Mouse (Mus musculus) c-Kit-positive CD71-negative TER-119-negative erythroid progenitor cells, embryonic 14.5 days (primary cell): ENCODE results near the gene Matk.

ENCODE experiments used
- DNase-seq: peaks from one replicate; pipeline ENCODE4 v3.0.0-alpha.2; 2013; ENCODE audit warnings: low read depth

The Matk gene

GRCm38 (mm10) chr10:81304597-81305238 lies 52.0 kb downstream of the Matk start:
- no peak for DNase-seq

DNA sequence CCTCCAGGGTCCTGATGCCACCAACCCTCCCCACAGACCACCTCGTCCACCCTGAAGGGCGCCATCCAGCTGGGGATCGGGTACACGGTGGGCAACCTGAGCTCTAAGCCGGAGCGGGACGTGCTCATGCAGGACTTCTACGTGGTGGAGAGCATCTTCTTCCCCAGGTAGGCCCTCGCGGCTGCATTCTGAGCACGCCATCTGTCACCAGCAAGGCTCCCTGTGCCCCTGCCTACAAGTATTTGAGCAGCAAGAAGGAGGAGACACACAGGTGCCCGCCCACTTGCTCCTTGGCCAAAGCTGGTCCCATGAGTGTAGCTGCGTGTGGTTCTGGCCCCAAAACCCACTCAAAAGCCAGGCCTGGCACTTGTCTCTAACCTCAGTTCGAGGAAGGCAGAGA lies 52.9 kb downstream of the Matk start:
- no peak for DNase-seq

DNA sequence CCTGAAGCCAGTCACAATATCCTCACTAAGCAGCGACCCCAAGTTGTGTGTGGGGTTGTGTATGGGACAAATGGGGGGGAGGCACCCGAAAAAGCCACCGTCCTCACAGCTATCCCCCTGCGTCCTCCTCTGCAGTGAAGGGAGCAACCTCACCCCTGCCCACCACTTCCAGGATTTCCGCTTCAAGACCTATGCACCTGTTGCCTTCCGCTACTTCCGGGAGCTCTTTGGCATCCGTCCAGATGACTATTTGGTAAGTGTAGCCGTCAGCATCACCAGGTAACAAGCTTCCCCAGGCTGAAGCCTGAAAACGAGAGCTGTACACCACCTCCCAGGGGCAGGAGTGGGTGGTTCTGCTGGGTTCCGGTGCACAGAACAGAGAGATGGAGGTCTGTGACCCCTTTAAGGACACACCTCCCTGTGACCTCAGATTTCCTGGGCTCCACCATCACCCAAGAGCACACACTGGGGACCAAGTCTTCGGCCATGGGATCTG lies 53.5 kb downstream of the Matk start:
- DNase-seq, result no peak

GRCm38 (mm10) chr10:81306837-81307682 lies 54.3 kb downstream of the Matk start:
- no peak for DNase-seq

GRCm38 (mm10) chr10:81309571-81309970 lies 56.8 kb downstream of the Matk start:
- DNase-seq, result no peak
